Mouse (Mus musculus) ovary, adult 18-20 months (tissue): ENCODE data around the gene Cyp4f37.

Experiments used
- DNase-seq: peaks from one replicate; pipeline ENCODE4 v3.0.0; 2022; ENCODE audit warnings: low spot score, mixed read lengths

Gene Cyp4f37

DNA sequence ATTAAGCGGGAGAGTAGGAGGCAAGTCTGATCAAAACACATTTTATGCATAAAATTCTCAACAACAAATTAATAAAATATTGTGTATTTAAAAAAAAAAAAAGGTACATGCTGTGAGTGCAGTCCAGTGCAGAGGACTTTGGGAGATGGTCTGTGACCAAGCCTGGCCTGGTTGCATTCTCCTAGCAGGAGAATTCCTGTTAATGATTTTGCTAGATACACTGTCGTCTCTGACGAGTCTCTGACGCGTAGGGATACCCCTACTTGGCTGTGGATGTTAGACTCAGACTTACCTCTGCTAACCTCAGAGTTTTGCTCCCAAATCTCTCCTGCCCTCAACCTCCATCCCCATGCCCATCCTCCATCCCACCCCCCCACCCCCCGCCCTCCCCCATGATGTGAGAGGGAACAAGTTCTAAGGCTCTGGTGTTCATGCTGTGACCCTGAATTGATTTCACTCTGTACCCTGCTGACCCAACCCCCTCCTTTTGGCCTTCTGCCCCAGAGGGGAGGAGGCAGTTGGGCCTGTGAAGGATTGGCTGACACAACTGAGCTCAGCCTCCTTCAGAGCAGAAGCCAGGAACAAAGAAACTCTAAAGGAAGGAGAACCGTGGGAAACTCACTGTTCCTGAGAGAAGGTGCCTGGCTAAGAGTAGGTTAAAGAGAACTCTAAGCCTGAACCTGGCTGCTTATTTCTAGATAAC is 64.1 kb downstream of the Cyp4f37 start, which contains the start of gene Cyp4f15:
Cyp4f15 (plus strand) TSS at position 580 of the 703 bp plus-strand sequence.
- peak; percentile 72 for DNase-seq
